Mouse (Mus musculus) kidney, embryonic 14.5 days (tissue): ENCODE results near the gene Arhgef26. TPM values are rescaled to one million over a fixed set of nuclear protein-coding genes. Genes with fewer than 3 reads are reported as not detected.

ENCODE experiments used
- ATAC-seq: fragments of 200-750 bp; cut with Nextera tagmentation; 2 replicates; pipeline ENCODE4 v1.8.0; 2017; ENCODE audit warnings: moderate number of reproducible peaks, mild to moderate bottlenecking, moderate TSS enrichment, moderate library complexity; ENCODE audit not compliant: low FRiP score, low TSS enrichment
- H3K27ac ChIP-seq: fragments of 300-500 bp; sonication (generic); 2 replicates; pipeline ENCODE4 v1.5.1; 2014; ENCODE audit warnings: low read depth, mild to moderate bottlenecking, low read length, moderate library complexity, mixed read lengths
- H3K27me3 ChIP-seq: fragments of 300-500 bp; sonication (generic); 2 replicates; pipeline ENCODE4 v1.6.1; 2014; ENCODE audit warnings: mild to moderate bottlenecking, low read length; ENCODE audit not compliant: control insufficient read depth, insufficient read depth
- H3K36me3 ChIP-seq: fragments of 300-500 bp; sonication (generic); 2 replicates; pipeline ENCODE4 v1.6.1; 2014; ENCODE audit warnings: low read length, mixed read lengths; ENCODE audit not compliant: control insufficient read depth, insufficient read depth
- H3K4me1 ChIP-seq: fragments of 300-500 bp; sonication (generic); 2 replicates; pipeline ENCODE4 v1.6.1; 2014; ENCODE audit warnings: low read length, mixed read lengths; ENCODE audit not compliant: control insufficient read depth, insufficient read depth
- H3K4me2 ChIP-seq: fragments of 300-500 bp; sonication (generic); replicated peaks from 2 replicates; pipeline ENCODE4 v1.6.1; 2014; ENCODE audit warnings: low read depth, mild to moderate bottlenecking, low read length
- H3K4me3 ChIP-seq: fragments of 300-500 bp; sonication (generic); 2 replicates; pipeline ENCODE4 v1.5.1; 2014; ENCODE audit warnings: mild to moderate bottlenecking, low read length
- H3K9ac ChIP-seq: fragments of 300-500 bp; sonication (generic); 2 replicates; pipeline ENCODE4 v1.6.1; 2014; ENCODE audit warnings: low read depth, mild to moderate bottlenecking, low read length, moderate library complexity
- H3K9me3 ChIP-seq: fragments of 300-500 bp; sonication (generic); 2 replicates; pipeline ENCODE4 v1.6.1; 2016; ENCODE audit warnings: low read length; ENCODE audit not compliant: control insufficient read depth
- WGBS: fragments of 180-500 bp; shearing (Covaris S2); extraction: QIAGEN DNeasy Blood & Tissue Kit; methylation state at CpG from one replicate; pipeline ENCODE4 v1.1.7; 2014; 5-methylcytosine and 5-hydroxymethylcytosine counted together
- polyA plus RNA-seq: library from polyadenylated mRNA; unstranded; fragments of >200 nt; fragmentation: Nextera tagmentation; extraction: Ambion mirVana; gene quantifications from 2 replicates; pipeline ENCODE4 v1.2.1, GENCODE M21; 2014

Gene Arhgef26
- polyA plus RNA-seq, 1 experiment from 2014 or later = 11.4 TPM

DNA sequence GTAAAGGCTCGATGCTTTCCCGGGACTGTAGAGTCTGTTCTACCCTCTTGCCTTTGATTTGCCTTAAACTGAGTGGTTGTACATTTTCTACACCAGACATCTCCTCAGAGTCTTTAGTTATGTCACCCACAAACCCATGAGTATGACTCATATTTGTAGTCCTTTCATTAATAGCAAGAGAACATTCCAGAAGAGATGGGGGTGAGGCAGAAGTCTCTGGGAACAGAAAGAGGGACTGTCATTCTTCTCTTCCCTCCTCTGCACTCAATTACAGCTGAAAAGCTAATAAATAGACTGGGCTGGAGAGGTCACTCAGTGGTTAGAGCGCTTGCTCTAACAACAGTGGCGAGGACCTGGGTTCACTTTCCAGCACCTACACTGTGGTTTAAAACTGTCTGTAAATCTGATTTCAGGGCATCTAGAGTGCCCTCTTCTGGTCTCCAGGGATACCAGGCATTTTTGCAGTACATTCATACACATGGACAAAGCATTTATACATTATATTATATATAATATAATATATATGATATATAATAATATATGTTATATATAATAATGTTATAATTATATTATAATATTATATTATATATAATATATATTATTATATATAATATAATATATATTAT, 111.8 kb downstream of the Arhgef26 start:
- 96% methylated on average over 4 of the region's 4 CpGs for whole genome bisulfite sequencing
- Histone ChIP-seq H3K27me3 (no peaks in the 10 kb centered on the region), H3K4me1 (no peaks in the 10 kb centered on the region), H3K9ac (no peak overlapping the region), H3K4me3 (no peak overlapping the region), H3K4me2 (no peak overlapping the region), H3K9me3 (no peaks in the 10 kb centered on the region), H3K27ac (no peak overlapping the region), H3K36me3 (peaks cover 6% of the 10 kb centered on the region; the same call in 1 of the 2 replicates)
- ATAC-seq = no peak

- 65% methylated on average over 4 of the region's 4 CpGs for WGBS
- Histone ChIP-seq H3K27ac (no peak overlapping the region), H3K4me2 (no peak overlapping the region), H3K4me1 (no peaks in the 10 kb centered on the region), H3K9me3 (no peaks in the 10 kb centered on the region), H3K27me3 (no peaks in the 10 kb centered on the region), H3K36me3 (peaks cover 6% of the 10 kb centered on the region; the same call in 1 of the 2 replicates), H3K9ac (no peak overlapping the region), H3K4me3 (no peak overlapping the region)
- ATAC-seq = no peak
Observed at GRCm38 (mm10) chr3:62452961-62453360, 114.8 kb downstream of the Arhgef26 start.

DNA sequence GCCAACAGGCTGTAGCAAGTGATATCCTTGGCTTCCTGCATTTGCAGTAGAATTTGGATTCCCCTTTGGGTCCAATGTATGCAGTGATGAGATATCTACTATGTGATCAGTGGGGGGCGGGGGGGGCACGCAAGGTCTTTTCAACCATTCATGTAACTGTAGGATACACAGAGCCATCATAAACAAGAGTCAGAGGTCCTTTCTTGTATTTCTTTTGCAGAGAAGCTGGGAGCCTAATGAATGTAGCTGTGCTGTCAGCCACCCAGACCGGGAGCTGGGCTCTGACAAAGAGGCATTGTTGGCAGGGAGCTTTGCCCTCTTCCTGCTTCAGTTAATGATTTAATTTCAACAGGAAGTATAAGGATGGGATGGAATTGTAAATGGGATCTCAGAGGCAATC, 116.0 kb downstream of the Arhgef26 start:
- ATAC-seq = no peak
- no peak overlapping the region for H3K4me2 ChIP-seq
- H3K4me1 ChIP-seq = no peaks in the 10 kb centered on the region
- H3K27me3 ChIP-seq = no peaks in the 10 kb centered on the region
- WGBS = 56% methylated on average over 3 of the region's 3 CpGs
- no peaks in the 10 kb centered on the region for H3K9me3 ChIP-seq
- H3K9ac ChIP-seq = no peak overlapping the region
- no peaks in the 10 kb centered on the region for H3K36me3 ChIP-seq
- no peak overlapping the region for H3K4me3 ChIP-seq
- H3K27ac ChIP-seq = no peak overlapping the region

- no peaks in the 10 kb centered on the region for H3K27me3 ChIP-seq
- H3K27ac ChIP-seq = no peak overlapping the region
- H3K4me1 ChIP-seq = no peaks in the 10 kb centered on the region
- ATAC-seq = no peak
- no peak overlapping the region for H3K4me3 ChIP-seq
- H3K4me2 ChIP-seq = no peak overlapping the region
- H3K36me3 ChIP-seq = peaks cover 14% of the 10 kb centered on the region
- WGBS = 78% methylated on average over 1 of the region's 1 CpGs
- no peak overlapping the region for H3K9ac ChIP-seq
- no peaks in the 10 kb centered on the region for H3K9me3 ChIP-seq
Observed at GRCm38 (mm10) chr3:62455854-62456253, 117.7 kb downstream of the Arhgef26 start.

GRCm38 (mm10) chr3:62458284-62459013, 120.3 kb downstream of the Arhgef26 start:
- Histone ChIP-seq H3K4me3 (no peak overlapping the region), H3K27ac (no peak overlapping the region), H3K4me1 (no peaks in the 10 kb centered on the region), H3K36me3 (peaks cover 34% of the 10 kb centered on the region), H3K9ac (no peak overlapping the region), H3K9me3 (no peaks in the 10 kb centered on the region), H3K27me3 (no peaks in the 10 kb centered on the region), H3K4me2 (no peak overlapping the region)
- WGBS = 45% methylated on average over 6 of the region's 6 CpGs
- ATAC-seq = peak; percentile 87

GRCm38 (mm10) chr3:62459483-62459882, 121.3 kb downstream of the Arhgef26 start:
- Histone ChIP-seq H3K27ac (no peak overlapping the region), H3K9me3 (no peaks in the 10 kb centered on the region), H3K9ac (no peak overlapping the region), H3K27me3 (no peaks in the 10 kb centered on the region), H3K4me3 (no peak overlapping the region), H3K4me1 (no peaks in the 10 kb centered on the region), H3K4me2 (no peak overlapping the region), H3K36me3 (peaks cover 43% of the 10 kb centered on the region)
- WGBS = 83% methylated on average over 6 of the region's 6 CpGs
- ATAC-seq = no peak

GRCm38 (mm10) chr3:62464276-62464675, 126.1 kb downstream of the Arhgef26 start:
- no peak overlapping the region for H3K9ac ChIP-seq
- no peaks in the 10 kb centered on the region for H3K27me3 ChIP-seq
- WGBS = 84% methylated on average over 3 of the region's 3 CpGs
- no peaks in the 10 kb centered on the region for H3K9me3 ChIP-seq
- H3K4me1 ChIP-seq = no peaks in the 10 kb centered on the region
- H3K4me2 ChIP-seq = no peak overlapping the region
- no peak overlapping the region for H3K27ac ChIP-seq
- H3K36me3 ChIP-seq = peaks cover 77% of the 10 kb centered on the region
- ATAC-seq = no peak
- H3K4me3 ChIP-seq = no peak overlapping the region

DNA sequence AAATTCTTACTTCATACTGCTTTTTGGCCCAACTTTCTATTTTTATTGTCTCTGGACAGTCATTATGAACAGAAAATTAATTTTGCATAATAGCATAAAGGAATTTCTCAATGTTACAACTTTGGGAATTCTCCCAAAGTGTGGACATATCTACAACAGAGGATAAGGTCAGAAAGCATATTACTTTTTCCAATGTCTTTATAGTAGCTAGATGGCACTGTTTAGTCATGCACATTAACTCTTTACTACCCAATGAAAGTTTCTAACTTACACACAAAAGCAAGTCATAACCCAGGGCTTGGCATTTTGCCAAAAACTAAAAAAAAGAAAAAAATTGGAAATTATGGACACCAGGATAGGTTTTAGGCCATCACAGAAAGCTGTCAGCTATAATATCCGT, 132.0 kb downstream of the Arhgef26 start:
- H3K4me2 ChIP-seq = no peak overlapping the region
- WGBS = 89% methylated on average over 1 of the region's 1 CpGs
- no peak overlapping the region for H3K27ac ChIP-seq
- peaks cover 76% of the 10 kb centered on the region for H3K36me3 ChIP-seq
- no peak for ATAC-seq
- H3K27me3 ChIP-seq = no peaks in the 10 kb centered on the region
- H3K4me1 ChIP-seq = no peaks in the 10 kb centered on the region
- no peaks in the 10 kb centered on the region for H3K9me3 ChIP-seq
- no peak overlapping the region for H3K9ac ChIP-seq
- H3K4me3 ChIP-seq = no peak overlapping the region

DNA sequence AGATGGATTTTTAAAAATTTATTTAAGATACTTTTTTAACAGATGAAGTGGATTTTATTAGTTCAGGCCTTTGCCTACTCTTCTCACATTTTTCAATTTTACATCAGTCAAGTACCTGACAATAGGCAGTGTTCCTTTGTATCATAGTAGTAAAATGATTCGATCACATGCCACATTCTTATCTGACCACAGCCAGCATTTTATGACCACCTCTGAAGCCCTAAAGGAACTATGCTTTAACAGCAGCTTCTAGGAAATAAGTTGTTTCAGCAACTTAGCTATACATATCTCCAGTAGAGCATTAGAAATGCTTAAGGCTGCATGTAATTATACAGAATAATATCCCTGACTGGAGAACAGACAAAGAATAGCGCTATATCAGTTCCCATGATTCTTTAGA, 146.2 kb downstream of the Arhgef26 start:
- no peaks in the 10 kb centered on the region for H3K4me1 ChIP-seq
- H3K27me3 ChIP-seq = no peaks in the 10 kb centered on the region
- H3K9me3 ChIP-seq = no peaks in the 10 kb centered on the region
- H3K36me3 ChIP-seq = peaks cover 61% of the 10 kb centered on the region
- 95% methylated on average over 2 of the region's 2 CpGs for WGBS
- no peak overlapping the region for H3K9ac ChIP-seq
- no peak overlapping the region for H3K4me3 ChIP-seq
- H3K4me2 ChIP-seq = no peak overlapping the region
- H3K27ac ChIP-seq = no peak overlapping the region
- no peak for ATAC-seq
